Mouse (Mus musculus) heart, postnatal 0 days (tissue): ENCODE results near the gene Tgfbi. TPM values are rescaled to one million over a fixed set of nuclear protein-coding genes. Genes with fewer than 3 reads are reported as not detected.
A peak's percentile ranks its signal among the peaks of the same experiment; 100 is the strongest.

Source experiments
- ATAC-seq: fragments of 200-750 bp; cut with Nextera tagmentation; 2 replicates; pipeline ENCODE4 v1.8.0; 2017; ENCODE audit warnings: low read depth, moderate number of reproducible peaks, moderate library complexity; ENCODE audit not compliant: insufficient read depth
- DNase-seq: peaks from one replicate; pipeline ENCODE4 v3.0.0-alpha.2; 2016; ENCODE audit warnings: low spot score
- H3K27ac ChIP-seq: fragments of 300-500 bp; sonication (generic); 2 replicates; pipeline ENCODE4 v1.5.1; 2014; ENCODE audit warnings: low read depth, mild to moderate bottlenecking
- H3K27me3 ChIP-seq: fragments of 300-500 bp; sonication (generic); 2 replicates; pipeline ENCODE4 v1.6.1; 2014; ENCODE audit warnings: low read length, mixed read lengths; ENCODE audit not compliant: control insufficient read depth, insufficient read depth
- H3K36me3 ChIP-seq: fragments of 300-500 bp; sonication (generic); replicated peaks from 2 replicates; pipeline ENCODE4 v1.6.1; 2014; ENCODE audit warnings: low read length, mixed read lengths; ENCODE audit not compliant: control insufficient read depth, insufficient read depth
- H3K4me1 ChIP-seq: fragments of 300-500 bp; sonication (generic); 2 replicates; pipeline ENCODE4 v1.6.1; 2014; ENCODE audit warnings: antibody characterized with exemption; ENCODE audit not compliant: control insufficient read depth, insufficient read depth
- H3K4me2 ChIP-seq: fragments of 300-500 bp; sonication (generic); 2 replicates; pipeline ENCODE4 v1.6.1; 2014; ENCODE audit warnings: low read depth, mild to moderate bottlenecking, low read length, moderate library complexity
- H3K4me3 ChIP-seq: fragments of 300-500 bp; sonication (generic); 2 replicates; pipeline ENCODE4 v1.5.1; 2014; ENCODE audit warnings: low read depth, low read length
- H3K9ac ChIP-seq: fragments of 300-500 bp; sonication (generic); replicated peaks from 2 replicates; pipeline ENCODE4 v1.6.1; 2014; ENCODE audit warnings: low read depth, low read length, mixed read lengths
- H3K9me3 ChIP-seq: fragments of 300-500 bp; sonication (generic); replicated peaks from 2 replicates; pipeline ENCODE4 v1.6.1; 2016; ENCODE audit warnings: low read length; ENCODE audit not compliant: control insufficient read depth
- CTCF ChIP-seq: IDR thresholded peaks from 2 replicates; pipeline ENCODE4 v1.5.1; 2016; ENCODE audit warnings: antibody characterized with exemption, control low read depth, low read depth
- EP300 ChIP-seq: IDR thresholded peaks from 2 replicates; pipeline ENCODE4 v1.6.1; 2016; ENCODE audit warnings: antibody characterized with exemption, low read depth
- WGBS: fragments of 180-500 bp; shearing (Covaris S2); extraction: QIAGEN DNeasy Blood & Tissue Kit; methylation state at CpG from one replicate; pipeline ENCODE4 v1.1.7; 2014; 5-methylcytosine and 5-hydroxymethylcytosine counted together
- polyA plus RNA-seq: library from polyadenylated mRNA; unstranded; fragments of >200 nt; fragmentation: Nextera tagmentation; extraction: Ambion mirVana; gene quantifications from 2 replicates; pipeline ENCODE4 v1.2.1, GENCODE M21; 2015
- total RNA-seq: library from RNA; depleted of rRNA; stranded (reverse); fragments of >200 nt; gene quantifications from 2 replicates; pipeline ENCODE4 v1.2.3, GENCODE M21; 2014; ENCODE audit warnings: low replicate concordance

Gene Tgfbi
- total and polyA plus RNA-seq, 2 experiments from 2014 or later = 24.3 to 31.3 TPM

DNA sequence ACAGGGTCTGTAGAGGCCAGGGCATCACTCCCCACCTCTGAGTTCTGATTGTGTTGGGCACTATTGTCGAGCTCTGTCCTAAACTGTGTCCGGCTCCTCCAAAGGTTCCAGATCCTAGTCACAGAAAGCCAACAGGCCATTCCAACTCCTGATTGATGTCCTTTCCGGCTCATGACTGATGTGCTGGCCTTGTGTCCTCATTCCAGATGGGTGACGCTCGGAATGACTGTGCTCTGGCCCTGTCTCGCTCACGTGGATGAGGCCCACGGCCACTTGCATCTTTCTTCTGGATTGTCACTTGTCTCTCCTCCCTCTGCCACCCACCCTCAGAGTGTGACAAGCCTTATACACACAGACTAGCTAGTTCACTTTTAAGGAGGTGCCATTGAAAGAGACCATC, 18.1 kb upstream of the Tgfbi start:
- no peaks in the 10 kb centered on the region for H3K36me3 ChIP-seq
- H3K27me3 ChIP-seq = no peaks in the 10 kb centered on the region
- 82% methylated on average over 8 of the region's 8 CpGs for WGBS
- TF ChIP-seq EP300 (no peak), CTCF (no peak)
- H3K4me3 ChIP-seq = no peak overlapping the region
- H3K27ac ChIP-seq = no peak overlapping the region
- H3K9me3 ChIP-seq = no peaks in the 10 kb centered on the region
- H3K9ac ChIP-seq = no peak overlapping the region
- peaks cover 42% of the 10 kb centered on the region for H3K4me1 ChIP-seq
- no peak for DNase-seq
- no peak for ATAC-seq
- H3K4me2 ChIP-seq = no peak overlapping the region

DNA sequence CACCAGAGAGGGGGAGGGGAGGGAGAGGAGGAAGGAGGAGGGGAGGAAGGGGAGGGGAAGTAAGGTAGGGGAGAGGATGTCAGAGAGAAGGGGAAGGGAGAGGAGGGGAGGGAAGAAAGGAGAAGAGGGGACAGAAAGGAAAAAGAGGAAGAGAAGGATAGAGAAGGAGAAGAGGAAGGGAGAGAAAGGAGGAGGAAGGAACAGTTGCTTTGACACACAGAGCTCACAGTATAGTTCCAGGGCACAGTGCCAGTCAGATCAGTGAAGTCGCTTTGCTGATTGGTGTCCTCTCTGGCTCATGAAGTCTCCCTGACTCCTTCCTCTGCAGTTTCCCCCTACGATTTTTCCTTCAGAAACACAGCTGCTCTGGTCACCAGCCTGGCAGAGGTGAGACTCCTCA, 17.4 kb upstream of the Tgfbi start:
- Histone ChIP-seq H3K4me1 (peaks cover 50% of the 10 kb centered on the region), H3K36me3 (no peaks in the 10 kb centered on the region), H3K4me3 (no peak overlapping the region), H3K9me3 (no peaks in the 10 kb centered on the region), H3K27ac (no peak overlapping the region), H3K9ac (no peak overlapping the region), H3K4me2 (no peak overlapping the region), H3K27me3 (no peaks in the 10 kb centered on the region)
- no peak for DNase-seq
- 35% methylated on average over 2 of the region's 2 CpGs for WGBS
- TF ChIP-seq EP300 (no peak), CTCF (no peak)
- no peak for ATAC-seq

DNA sequence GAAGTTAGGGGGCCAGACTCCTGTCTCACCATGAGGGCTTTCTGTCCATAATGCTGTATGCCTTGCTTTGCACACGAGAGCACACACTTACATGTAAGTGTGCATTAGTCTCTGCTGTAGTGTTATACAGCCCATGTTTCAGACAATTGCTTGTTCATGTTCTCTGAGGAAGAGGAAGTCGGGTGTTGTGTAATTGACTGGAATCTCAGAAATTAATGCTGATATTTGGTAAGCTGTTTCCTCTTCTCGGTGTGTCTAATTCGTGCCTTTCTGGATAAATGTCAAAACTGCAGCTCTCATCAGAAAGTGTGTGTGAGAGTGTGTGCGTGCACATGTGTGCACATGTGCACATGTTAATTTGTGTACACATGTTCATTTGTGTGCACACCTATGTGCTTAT, 16.1 kb upstream of the Tgfbi start:
- ATAC-seq = no peak
- Histone ChIP-seq H3K27ac (no peak overlapping the region), H3K4me2 (no peak overlapping the region)

DNA sequence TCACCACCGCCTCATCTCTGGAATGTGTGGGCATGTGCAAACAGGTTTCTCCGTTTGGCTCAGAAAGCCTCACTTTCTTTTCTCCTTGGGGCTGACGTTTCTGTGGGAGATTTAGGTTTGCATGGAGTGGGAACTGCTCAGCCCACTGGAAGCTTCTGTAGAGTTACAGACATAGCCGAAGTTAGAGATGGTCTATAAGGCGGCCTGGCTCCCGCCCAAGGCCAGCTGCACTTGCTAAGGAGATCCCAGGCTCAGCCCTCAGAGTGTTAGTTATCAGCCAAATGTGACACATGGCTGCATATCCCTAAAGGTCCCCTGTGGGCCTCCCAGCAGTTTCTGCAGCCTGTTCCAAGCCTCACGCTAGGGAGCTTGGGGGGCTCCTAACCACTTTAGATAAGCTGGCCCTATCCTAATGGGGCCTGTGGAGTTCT, 15.3 kb upstream of the Tgfbi start:
- ATAC-seq (peak; percentile 69), DNase-seq (peak; percentile 72)
- Histone ChIP-seq H3K27ac (peak overlapping the region; percentile 43), H3K4me3 (no peak overlapping the region), H3K9ac (no peak overlapping the region), H3K4me2 (no peak overlapping the region), H3K36me3 (no peaks in the 10 kb centered on the region), H3K4me1 (peaks cover 63% of the 10 kb centered on the region), H3K9me3 (no peaks in the 10 kb centered on the region), H3K27me3 (no peaks in the 10 kb centered on the region)
- no peak for TF ChIP-seq CTCF
- no peak for TF ChIP-seq EP300
- WGBS = 29% methylated on average over 7 of the region's 7 CpGs

More for the DNA sequence above, 16.1 kb upstream of the Tgfbi start:
- no peak overlapping the region for H3K9ac ChIP-seq
- H3K27me3 ChIP-seq = no peaks in the 10 kb centered on the region
- H3K9me3 ChIP-seq = no peaks in the 10 kb centered on the region
- H3K36me3 ChIP-seq = no peaks in the 10 kb centered on the region
- no peak overlapping the region for H3K4me3 ChIP-seq
- 71% methylated on average over 5 of the region's 5 CpGs for WGBS
- peaks cover 61% of the 10 kb centered on the region for H3K4me1 ChIP-seq
- TF ChIP-seq CTCF (no peak), EP300 (no peak)
- DNase-seq = no peak

DNA sequence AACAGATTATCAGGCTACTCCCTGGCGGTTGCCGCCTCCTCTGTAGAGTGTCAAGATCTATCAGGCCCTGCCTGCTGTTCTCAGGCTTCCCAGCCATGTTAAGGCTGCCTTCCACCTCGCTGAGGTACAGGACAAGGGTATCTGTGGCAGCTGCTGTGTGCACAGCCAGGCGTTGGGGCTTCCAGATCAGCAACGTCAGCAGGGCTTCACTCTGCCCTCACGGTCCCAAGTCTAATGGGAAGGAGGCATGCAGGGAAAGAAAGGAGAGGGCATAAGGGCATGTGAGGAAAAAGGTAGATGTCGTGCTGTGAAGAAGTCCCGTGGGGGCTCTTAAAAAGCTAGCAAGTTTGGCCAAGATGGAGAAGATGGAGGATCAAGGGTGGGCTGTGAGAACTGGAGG, 14.1 kb upstream of the Tgfbi start:
- no peak overlapping the region for H3K9ac ChIP-seq
- H3K4me1 ChIP-seq = peaks cover 64% of the 10 kb centered on the region
- H3K27ac ChIP-seq = no peak overlapping the region
- no peaks in the 10 kb centered on the region for H3K27me3 ChIP-seq
- ATAC-seq (no peak), DNase-seq (no peak)
- no peak overlapping the region for H3K4me2 ChIP-seq
- 53% methylated on average over 8 of the region's 8 CpGs for WGBS
- no peaks in the 10 kb centered on the region for H3K36me3 ChIP-seq
- H3K4me3 ChIP-seq = no peak overlapping the region
- H3K9me3 ChIP-seq = no peaks in the 10 kb centered on the region
- TF ChIP-seq CTCF (no peak), EP300 (no peak)

DNA sequence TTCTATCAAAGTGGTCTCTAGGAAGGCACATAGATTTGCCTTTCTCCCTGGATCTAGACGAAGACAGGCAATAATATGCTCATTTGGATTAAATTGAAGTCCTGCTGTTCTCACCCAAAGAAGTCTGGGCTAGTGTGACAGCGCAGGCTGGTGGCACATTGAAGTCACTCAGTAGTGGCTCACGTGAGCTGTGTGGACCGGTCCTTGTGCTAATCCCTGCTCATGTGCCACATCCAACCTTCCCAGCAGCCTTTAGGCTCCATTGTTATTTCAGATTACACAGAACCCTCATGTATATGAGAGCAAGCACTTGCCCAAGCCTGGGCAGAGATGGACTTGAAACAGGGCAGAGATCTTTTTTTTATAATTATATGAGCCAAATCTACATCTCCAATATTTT, 12.0 kb upstream of the Tgfbi start:
- no peak overlapping the region for H3K4me2 ChIP-seq
- no peaks in the 10 kb centered on the region for H3K36me3 ChIP-seq
- no peak overlapping the region for H3K27ac ChIP-seq
- peaks cover 77% of the 10 kb centered on the region for H3K4me1 ChIP-seq
- H3K4me3 ChIP-seq = no peak overlapping the region
- WGBS = 87% methylated on average over 4 of the region's 4 CpGs
- no peaks in the 10 kb centered on the region for H3K27me3 ChIP-seq
- no peak for ATAC-seq
- H3K9me3 ChIP-seq = no peaks in the 10 kb centered on the region
- DNase-seq = no peak
- no peak overlapping the region for H3K9ac ChIP-seq
- no peak for TF ChIP-seq EP300
